Mouse (Mus musculus): ENCODE measurements at regions not wholly inside any gene's neighbourhood (a gene's known extent, or its start where the extent isn't known, plus 50 kb on each side); places are given as distances from the start of the nearest gene placed in this dataset.

- no peaks in the 10 kb centered on the region for H3K27me3 ChIP-seq (replicated peaks)
- H3K4me3 ChIP-seq = no peak overlapping the region
- H3K9me3 ChIP-seq = no peaks in the 10 kb centered on the region
- no peak for ATAC-seq (ENCODE audit: extremely low read depth, insufficient number of reproducible peaks, low FRiP score, low TSS enrichment)
- no peak overlapping the region for H3K27ac ChIP-seq (replicated peaks)
- WGBS = 62% methylated on average over 1 of the region's 1 CpGs
- no peaks in the 10 kb centered on the region for H3K36me3 ChIP-seq
- H3K4me1 ChIP-seq = no peaks in the 10 kb centered on the region
- H3K9ac ChIP-seq = no peak overlapping the region
- H3K4me2 ChIP-seq = no peak overlapping the region
Observed at GRCm38 (mm10) chr9:74655956-74656355, 205.8 kb upstream of the Onecut1 start.

GRCm38 (mm10) chr9:74656392-74656791 lies 205.3 kb upstream of the Onecut1 start:
- WGBS = 77% methylated on average over 10 of the region's 10 CpGs
- ATAC-seq (ENCODE audit: extremely low read depth, insufficient number of reproducible peaks, low FRiP score, low TSS enrichment) = no peak
- no peaks in the 10 kb centered on the region for H3K9me3 ChIP-seq
- H3K4me3 ChIP-seq = no peak overlapping the region
- H3K4me2 ChIP-seq = no peak overlapping the region
- no peak overlapping the region for H3K9ac ChIP-seq
- H3K4me1 ChIP-seq = no peaks in the 10 kb centered on the region
- H3K27ac ChIP-seq (replicated peaks) = no peak overlapping the region
- H3K27me3 ChIP-seq (replicated peaks) = no peaks in the 10 kb centered on the region
- no peaks in the 10 kb centered on the region for H3K36me3 ChIP-seq

GRCm38 (mm10) chr9:74671356-74671952 lies 190.3 kb upstream of the Onecut1 start:
- H3K4me2 ChIP-seq = no peak overlapping the region
- H3K4me1 ChIP-seq = no peaks in the 10 kb centered on the region
- no peaks in the 10 kb centered on the region for H3K9me3 ChIP-seq
- H3K27me3 ChIP-seq (replicated peaks) = no peaks in the 10 kb centered on the region
- ATAC-seq (ENCODE audit: extremely low read depth, insufficient number of reproducible peaks, low FRiP score, low TSS enrichment) = no peak
- no peaks in the 10 kb centered on the region for H3K36me3 ChIP-seq
- no peak overlapping the region for H3K27ac ChIP-seq (replicated peaks)
- WGBS = 78% methylated on average over 4 of the region's 4 CpGs
- H3K4me3 ChIP-seq = no peak overlapping the region
- H3K9ac ChIP-seq = no peak overlapping the region

- H3K27me3 ChIP-seq (replicated peaks) = no peaks in the 10 kb centered on the region
- no peak for ATAC-seq (ENCODE audit: extremely low read depth, insufficient number of reproducible peaks, low FRiP score, low TSS enrichment)
- 82% methylated on average over 7 of the region's 7 CpGs for WGBS
Observed at GRCm38 (mm10) chr9:74672261-74672660, 189.5 kb upstream of the Onecut1 start.

GRCm38 (mm10) chr9:74698229-74698628 lies 163.5 kb upstream of the Onecut1 start:
- no peak overlapping the region for H3K27ac ChIP-seq (replicated peaks)
- H3K9me3 ChIP-seq = no peaks in the 10 kb centered on the region
- no peak overlapping the region for H3K4me3 ChIP-seq
- 77% methylated on average over 8 of the region's 8 CpGs for WGBS
- H3K27me3 ChIP-seq (replicated peaks) = no peaks in the 10 kb centered on the region; the same call in 1 of the 2 replicates
- H3K4me2 ChIP-seq = no peak overlapping the region
- H3K9ac ChIP-seq = no peak overlapping the region
- no peak for ATAC-seq (ENCODE audit: extremely low read depth, insufficient number of reproducible peaks, low FRiP score, low TSS enrichment)
- no peaks in the 10 kb centered on the region for H3K36me3 ChIP-seq
- H3K4me1 ChIP-seq = no peaks in the 10 kb centered on the region

More at GRCm38 (mm10) chr9:74672261-74672660, 189.5 kb upstream of the Onecut1 start:
- H3K9me3 ChIP-seq = no peaks in the 10 kb centered on the region
- no peak overlapping the region for H3K27ac ChIP-seq (replicated peaks)
- no peaks in the 10 kb centered on the region for H3K36me3 ChIP-seq
- no peak overlapping the region for H3K4me3 ChIP-seq
- H3K4me2 ChIP-seq = no peak overlapping the region
- no peaks in the 10 kb centered on the region for H3K4me1 ChIP-seq
- H3K9ac ChIP-seq = no peak overlapping the region

- ATAC-seq (ENCODE audit: extremely low read depth, insufficient number of reproducible peaks, low FRiP score, low TSS enrichment) = no peak
- Histone ChIP-seq H3K4me2 (no peak overlapping the region), H3K9me3 (no peaks in the 10 kb centered on the region), H3K36me3 (no peaks in the 10 kb centered on the region), H3K27me3 (replicated peaks) (no peaks in the 10 kb centered on the region), H3K4me3 (no peak overlapping the region), H3K27ac (replicated peaks) (no peak overlapping the region), H3K4me1 (no peaks in the 10 kb centered on the region), H3K9ac (no peak overlapping the region)
- WGBS = 41% methylated on average over 4 of the region's 4 CpGs
Observed at GRCm38 (mm10) chr9:74705698-74706097, 156.0 kb upstream of the Onecut1 start.

GRCm38 (mm10) chr9:74707608-74708007 lies 154.1 kb upstream of the Onecut1 start:
- Histone ChIP-seq H3K4me1 (no peaks in the 10 kb centered on the region), H3K27me3 (replicated peaks) (no peaks in the 10 kb centered on the region), H3K36me3 (no peaks in the 10 kb centered on the region), H3K27ac (replicated peaks) (no peak overlapping the region), H3K9me3 (no peaks in the 10 kb centered on the region), H3K9ac (no peak overlapping the region), H3K4me2 (no peak overlapping the region), H3K4me3 (no peak overlapping the region)
- ATAC-seq (ENCODE audit: extremely low read depth, insufficient number of reproducible peaks, low FRiP score, low TSS enrichment) = no peak
- 70% methylated on average over 1 of the region's 1 CpGs for WGBS

GRCm38 (mm10) chr9:74711698-74712097 lies 150.0 kb upstream of the Onecut1 start:
- ATAC-seq (ENCODE audit: extremely low read depth, insufficient number of reproducible peaks, low FRiP score, low TSS enrichment) = no peak
- WGBS = 81% methylated on average over 10 of the region's 10 CpGs
- H3K9ac ChIP-seq = no peak overlapping the region

GRCm38 (mm10) chr9:74732451-74732850 lies 129.3 kb upstream of the Onecut1 start:
- WGBS = 76% methylated on average over 5 of the region's 5 CpGs

More at GRCm38 (mm10) chr9:74711698-74712097, 150.0 kb upstream of the Onecut1 start:
- no peak overlapping the region for H3K4me3 ChIP-seq
- H3K27me3 ChIP-seq (replicated peaks) = no peaks in the 10 kb centered on the region
- H3K4me2 ChIP-seq = no peak overlapping the region
- no peak overlapping the region for H3K27ac ChIP-seq (replicated peaks)
- H3K4me1 ChIP-seq = no peaks in the 10 kb centered on the region
- H3K9me3 ChIP-seq = no peaks in the 10 kb centered on the region
- no peaks in the 10 kb centered on the region for H3K36me3 ChIP-seq

GRCm38 (mm10) chr9:74741949-74742348 lies 119.8 kb upstream of the Onecut1 start:
- H3K9ac ChIP-seq = no peak overlapping the region
- no peak for ATAC-seq (ENCODE audit: extremely low read depth, insufficient number of reproducible peaks, low FRiP score, low TSS enrichment)
- H3K36me3 ChIP-seq = no peaks in the 10 kb centered on the region
- no peak overlapping the region for H3K4me2 ChIP-seq
- no peaks in the 10 kb centered on the region for H3K9me3 ChIP-seq
- H3K27ac ChIP-seq (replicated peaks) = no peak overlapping the region
- no peaks in the 10 kb centered on the region for H3K27me3 ChIP-seq (replicated peaks)
- 80% methylated on average over 2 of the region's 2 CpGs for WGBS
- H3K4me1 ChIP-seq = no peaks in the 10 kb centered on the region
- H3K4me3 ChIP-seq = no peak overlapping the region

More at GRCm38 (mm10) chr9:74732451-74732850, 129.3 kb upstream of the Onecut1 start:
- no peak for ATAC-seq (ENCODE audit: extremely low read depth, insufficient number of reproducible peaks, low FRiP score, low TSS enrichment)
- Histone ChIP-seq H3K4me2 (no peak overlapping the region), H3K9ac (no peak overlapping the region), H3K9me3 (no peaks in the 10 kb centered on the region), H3K27me3 (replicated peaks) (no peaks in the 10 kb centered on the region), H3K36me3 (no peaks in the 10 kb centered on the region), H3K4me3 (no peak overlapping the region), H3K4me1 (no peaks in the 10 kb centered on the region), H3K27ac (replicated peaks) (no peak overlapping the region)

GRCm38 (mm10) chr9:74747886-74748285 lies 113.8 kb upstream of the Onecut1 start:
- H3K27ac ChIP-seq (replicated peaks) = no peak overlapping the region
- no peak overlapping the region for H3K4me3 ChIP-seq
- no peaks in the 10 kb centered on the region for H3K9me3 ChIP-seq
- no peaks in the 10 kb centered on the region for H3K36me3 ChIP-seq
- ATAC-seq (ENCODE audit: extremely low read depth, insufficient number of reproducible peaks, low FRiP score, low TSS enrichment) = no peak
- no peak overlapping the region for H3K4me2 ChIP-seq
- WGBS = 75% methylated on average over 7 of the region's 7 CpGs
- H3K9ac ChIP-seq = no peak overlapping the region
- no peaks in the 10 kb centered on the region for H3K27me3 ChIP-seq (replicated peaks)
- H3K4me1 ChIP-seq = no peaks in the 10 kb centered on the region

- ATAC-seq (ENCODE audit: extremely low read depth, insufficient number of reproducible peaks, low FRiP score, low TSS enrichment) = no peak
- Histone ChIP-seq H3K27ac (replicated peaks) (no peak overlapping the region), H3K9me3 (no peaks in the 10 kb centered on the region), H3K4me2 (no peak overlapping the region), H3K27me3 (replicated peaks) (no peaks in the 10 kb centered on the region), H3K4me3 (no peak overlapping the region), H3K36me3 (no peaks in the 10 kb centered on the region), H3K9ac (no peak overlapping the region), H3K4me1 (no peaks in the 10 kb centered on the region)
- 53% methylated on average over 3 of the region's 3 CpGs for WGBS
Observed at GRCm38 (mm10) chr9:74758025-74758424, 103.7 kb upstream of the Onecut1 start.

All from heart, embryonic 13.5 days (tissue).